Mouse (Mus musculus) yolk sac, embryonic 10.5 days (tissue): ENCODE data around the gene Hnrnpl.

Experiments used
- DNase-seq: peaks from one replicate; pipeline ENCODE4 v3.0.0-alpha.2; 2017; ENCODE audit warnings: low spot score

Gene Hnrnpl

DNA sequence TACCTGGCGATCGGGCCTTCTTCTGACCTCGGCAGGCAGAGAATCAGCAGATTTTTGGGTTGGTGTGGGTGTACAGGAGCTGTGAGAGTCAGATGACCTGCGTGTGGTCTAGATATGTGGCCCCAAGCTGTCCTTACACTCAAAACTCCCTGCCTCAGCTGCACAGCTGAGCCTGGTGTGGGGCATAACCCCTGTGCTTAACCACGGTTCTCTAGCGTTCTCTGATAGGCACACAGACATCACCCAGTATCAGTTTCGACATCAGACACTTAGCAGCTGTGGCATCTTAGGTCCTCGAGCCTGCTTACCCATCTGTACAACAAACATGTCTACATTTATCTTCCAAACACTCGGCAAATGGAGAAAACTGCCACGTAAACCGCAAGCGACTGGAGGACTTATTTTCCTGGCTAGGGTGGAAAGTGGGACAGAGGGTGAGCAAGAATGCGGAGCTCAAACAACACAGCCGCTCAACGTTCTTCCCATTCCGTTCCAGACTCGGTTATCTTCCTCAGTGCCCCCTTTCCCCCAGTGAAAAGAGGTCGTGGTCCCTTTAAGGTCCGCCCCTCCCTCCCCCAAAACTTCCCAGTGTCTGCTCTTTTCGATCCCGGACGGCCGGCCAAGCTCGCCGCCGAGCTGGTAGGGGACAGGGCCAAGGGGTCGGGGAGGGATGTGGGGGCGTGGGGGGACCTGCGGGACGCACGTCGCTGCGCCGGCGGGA is at the start of gene Hnrnpl:
Gene Hnrnpl, plus strand, starts transcription at position 321 of the 721 bp plus-strand sequence.
- no peak for DNase-seq

DNA sequence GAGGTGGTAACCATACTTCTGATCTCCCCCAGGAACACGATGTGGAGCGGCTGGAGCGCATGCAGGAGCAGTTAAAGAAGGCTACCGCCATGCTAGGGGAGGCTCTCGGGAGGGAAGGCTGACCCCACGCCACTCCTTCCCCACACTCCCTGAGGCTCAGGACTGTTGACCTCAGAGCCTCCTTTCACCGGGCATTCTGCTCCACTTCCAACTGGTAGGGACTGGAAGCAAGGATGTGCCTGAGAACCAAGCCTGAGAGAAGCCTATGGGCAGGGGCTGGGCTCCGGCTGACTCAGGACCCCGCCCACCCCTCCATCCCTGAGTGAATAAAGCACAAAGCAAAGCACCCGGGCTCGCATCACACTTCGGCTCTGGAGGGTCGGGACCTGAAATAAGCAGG is 49.7 kb upstream of the Hnrnpl start:
- DNase-seq, result no peak

DNA sequence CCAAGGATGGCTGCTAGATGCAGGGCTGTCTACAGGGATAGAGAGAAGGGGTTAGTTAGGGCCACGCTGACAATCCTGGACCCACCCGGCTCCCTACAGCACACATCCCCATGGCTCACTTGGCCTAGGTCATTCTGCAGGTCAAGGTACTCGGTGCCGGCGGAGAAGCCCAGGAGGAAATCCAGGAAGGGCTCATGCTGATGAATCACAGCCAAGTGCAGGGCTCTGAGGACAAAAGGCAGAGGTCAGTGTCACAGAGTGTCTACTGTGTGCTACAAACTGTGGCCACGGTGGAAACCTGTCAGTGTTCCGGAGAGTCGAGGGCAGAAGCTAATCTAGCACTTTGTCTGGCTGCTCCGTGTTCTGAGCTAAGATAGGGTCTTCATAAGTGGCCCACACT is 46.4 kb upstream of the Hnrnpl start:
- no peak for DNase-seq

DNA sequence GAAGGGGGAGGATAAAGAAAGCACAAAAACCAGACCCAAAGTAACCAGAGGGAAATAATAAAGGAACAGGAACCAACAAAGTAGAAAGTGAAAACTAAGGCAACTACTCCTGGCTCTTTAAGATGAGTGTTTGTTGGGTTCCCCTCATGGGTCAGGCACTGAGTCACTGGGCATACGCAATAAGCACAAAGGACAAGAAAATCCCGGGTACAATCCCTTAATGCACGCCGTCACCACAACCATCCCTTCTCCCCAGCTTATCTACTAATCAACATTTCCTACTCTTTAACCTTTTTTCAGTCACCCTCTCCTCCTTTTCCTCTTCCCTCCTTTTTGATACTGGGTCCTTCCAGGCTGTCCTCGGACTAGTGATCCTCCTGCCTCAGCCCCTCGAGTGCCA is 43.1 kb upstream of the Hnrnpl start:
- DNase-seq, result no peak

DNA sequence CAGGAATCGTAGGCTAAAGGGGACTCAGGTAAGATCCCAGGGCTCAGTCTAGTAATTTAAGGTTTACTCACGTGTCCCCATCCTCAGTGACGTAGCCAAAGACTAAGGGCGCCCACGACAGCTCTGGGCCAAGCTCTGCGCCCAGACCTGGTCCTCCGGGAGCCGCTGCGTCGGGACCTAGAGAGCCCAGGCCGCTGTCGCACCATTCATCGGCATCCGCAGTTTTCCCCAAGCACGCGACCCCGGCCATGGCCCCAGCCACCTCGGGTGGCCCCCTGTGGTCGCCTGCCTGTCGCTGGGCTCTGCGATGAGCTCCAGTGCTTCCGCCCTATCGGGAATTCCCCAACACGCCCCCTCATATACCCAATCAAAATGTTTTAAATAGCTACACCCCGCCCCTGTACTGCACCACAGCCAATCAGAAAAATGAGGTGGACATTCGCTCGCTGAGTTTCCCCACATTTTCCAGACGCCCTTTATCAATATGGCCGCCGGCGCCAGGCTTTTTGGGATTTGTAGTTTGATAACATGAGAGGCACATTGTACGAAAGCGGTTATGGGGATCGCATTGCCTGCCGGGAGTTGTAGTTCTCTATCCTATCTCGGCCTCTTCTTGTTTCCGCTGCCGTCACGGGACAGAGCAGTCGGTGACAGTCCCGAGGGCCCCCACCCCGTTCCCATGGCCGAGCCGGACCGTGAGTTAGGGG is 42.0 kb upstream of the Hnrnpl start, which contains the start of gene Sirt2:
Gene Sirt2, plus strand, starts transcription at position 563 of the 707 bp plus-strand sequence.
- DNase-seq, result peak; percentile 99

DNA sequence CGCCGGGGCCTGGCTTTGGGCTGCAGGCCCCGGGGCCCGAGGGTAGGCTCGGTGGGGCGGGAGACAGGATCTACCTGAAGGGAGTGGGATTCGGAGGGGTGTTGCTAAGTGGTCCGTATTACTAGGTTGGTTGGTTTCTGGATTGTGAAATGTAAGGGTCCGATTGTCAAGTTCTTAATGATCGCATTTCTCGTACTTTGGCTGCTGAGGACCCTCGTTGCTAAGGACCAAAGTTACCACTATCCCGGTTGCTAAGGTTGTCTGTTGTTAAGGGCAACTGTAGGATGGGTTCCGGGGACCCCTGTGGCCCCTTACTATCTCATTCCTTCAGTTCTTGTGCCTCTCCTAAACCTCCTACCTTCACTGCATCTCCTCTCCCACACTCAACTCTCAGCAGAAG is 41.4 kb upstream of the Hnrnpl start:
- no peak for DNase-seq

DNA sequence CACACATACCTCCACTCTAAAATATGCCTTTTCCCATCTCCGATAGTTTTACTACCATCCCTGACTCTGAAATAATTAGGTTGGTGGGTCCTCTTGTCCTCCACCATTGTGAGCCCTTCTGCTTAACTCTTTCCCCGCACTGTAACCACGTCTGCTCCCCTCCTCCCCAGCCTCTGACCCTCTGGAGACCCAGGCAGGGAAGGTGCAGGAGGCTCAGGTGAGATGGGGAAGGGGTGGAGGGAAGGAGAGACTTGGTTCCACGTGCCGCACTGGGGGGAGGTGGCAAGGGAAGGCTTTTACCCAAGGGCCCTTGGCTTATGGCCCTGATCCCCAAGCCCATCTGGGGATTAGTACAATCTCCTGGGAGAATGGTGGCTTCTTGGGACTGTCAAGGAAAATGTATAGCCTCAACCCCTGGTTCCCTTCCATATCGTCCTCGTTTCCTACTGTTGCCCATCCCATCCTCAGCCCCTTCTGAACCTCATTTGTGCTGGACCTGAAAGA is 40.8 kb upstream of the Hnrnpl start, which contains the start of gene Nfkbib:
Gene Nfkbib, minus strand, starts transcription at position 51 of the 504 bp plus-strand sequence.
- no peak for DNase-seq

DNA sequence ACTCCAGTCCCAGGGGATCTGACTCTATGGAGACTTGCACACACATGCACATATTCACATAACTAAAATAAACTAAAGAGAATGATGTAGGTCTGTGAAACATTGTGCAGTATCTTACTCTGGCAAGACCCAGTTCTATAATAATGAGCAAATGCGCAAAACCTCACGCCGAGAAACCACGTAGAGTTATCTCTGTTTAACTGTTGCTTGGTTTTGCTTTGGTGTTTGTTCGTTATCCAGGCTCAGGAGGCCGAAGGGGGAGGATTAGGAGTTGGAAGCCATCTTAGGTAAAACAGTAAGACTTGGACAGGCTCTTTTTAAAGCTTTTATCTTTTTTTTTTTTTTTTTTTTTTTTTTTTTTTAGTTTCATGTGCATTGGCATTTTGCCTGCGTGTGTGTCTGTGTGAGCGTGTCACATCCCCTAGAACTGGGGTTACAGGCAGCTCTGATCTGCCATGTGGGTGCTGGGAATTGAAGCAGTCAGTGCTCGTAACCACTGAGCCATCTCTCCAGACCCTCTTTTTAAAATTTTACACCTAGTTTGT is 38.9 kb upstream of the Hnrnpl start:
- DNase-seq, result no peak

DNA sequence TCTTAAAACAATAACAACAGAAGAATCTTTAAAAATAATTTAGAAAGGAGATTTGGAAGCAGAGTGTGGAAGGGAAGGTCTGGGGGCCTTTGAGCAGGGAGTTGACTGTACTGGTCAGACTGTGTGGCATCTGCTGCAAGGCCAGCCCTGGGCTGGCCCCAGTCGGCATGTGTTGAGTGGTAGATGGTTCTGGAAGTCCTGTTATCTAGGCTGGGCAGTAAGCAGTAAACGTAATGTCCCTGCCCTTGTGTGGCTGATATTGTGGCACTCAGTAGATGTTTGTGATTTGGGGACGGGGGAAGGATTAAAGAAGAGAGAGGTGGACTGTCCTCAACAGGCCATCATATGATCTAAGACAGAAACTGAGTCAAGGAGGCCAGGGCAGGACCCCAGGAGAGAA is 38.0 kb upstream of the Hnrnpl start:
- no peak for DNase-seq

DNA sequence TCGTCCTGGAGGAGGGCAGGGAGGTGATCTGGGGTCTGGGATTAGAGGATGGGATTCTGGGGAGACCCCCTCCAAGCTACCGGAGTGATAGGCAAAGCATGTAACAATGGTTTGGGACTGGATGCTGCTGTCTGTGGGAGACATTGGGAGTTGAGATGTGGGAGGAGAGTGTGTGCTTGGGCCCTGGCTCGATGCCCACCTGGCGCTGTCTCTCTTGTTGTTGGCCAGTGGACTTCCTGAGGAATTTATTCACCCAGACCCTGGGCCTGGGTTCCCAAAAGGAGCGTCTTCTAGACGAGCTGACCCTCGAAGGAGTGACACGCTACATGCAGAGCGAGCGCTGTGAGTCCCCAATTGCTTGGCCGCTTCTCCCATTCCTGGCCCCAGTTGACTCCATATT is 36.5 kb upstream of the Hnrnpl start:
- DNase-seq, result no peak

DNA sequence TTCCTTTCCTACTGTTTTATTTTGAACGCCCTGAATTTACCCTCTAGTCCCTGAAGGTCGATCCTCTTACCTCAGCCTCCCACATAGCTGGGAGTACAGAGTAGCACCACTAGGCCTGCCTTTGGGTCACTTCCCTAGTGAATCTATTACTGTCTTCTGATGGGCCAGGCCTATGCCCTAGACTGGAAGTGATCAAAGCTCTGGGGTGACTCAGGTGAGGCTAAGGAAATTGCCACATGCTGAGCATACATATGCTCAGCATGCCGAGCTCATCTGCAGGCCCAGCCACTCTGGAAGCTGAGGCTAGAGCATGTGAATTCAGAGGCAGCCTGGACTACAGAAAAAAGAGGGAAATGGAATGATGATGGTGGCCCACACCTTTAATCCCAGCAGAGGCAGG is 35.2 kb upstream of the Hnrnpl start:
- no peak for DNase-seq

DNA sequence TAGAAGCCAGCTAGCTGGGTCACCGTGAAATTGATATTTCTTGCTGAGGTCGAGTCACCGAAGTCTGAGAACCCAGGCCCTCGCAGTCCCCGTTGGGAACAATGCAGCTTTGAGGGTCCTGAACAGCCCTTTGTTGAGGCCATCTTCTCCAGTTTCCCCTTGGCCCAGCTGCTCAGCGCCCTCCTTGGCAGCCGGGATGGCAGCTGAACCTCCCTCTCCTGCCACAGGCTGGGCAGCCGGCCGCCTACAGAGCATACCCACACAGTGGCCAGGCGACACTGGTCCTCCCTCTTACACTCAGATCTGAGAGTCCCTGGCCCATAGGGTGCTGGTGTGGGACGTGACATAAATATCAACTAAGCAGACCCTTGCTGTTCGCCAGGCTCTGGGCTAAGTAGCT is 34.2 kb upstream of the Hnrnpl start:
- DNase-seq, result no peak

DNA sequence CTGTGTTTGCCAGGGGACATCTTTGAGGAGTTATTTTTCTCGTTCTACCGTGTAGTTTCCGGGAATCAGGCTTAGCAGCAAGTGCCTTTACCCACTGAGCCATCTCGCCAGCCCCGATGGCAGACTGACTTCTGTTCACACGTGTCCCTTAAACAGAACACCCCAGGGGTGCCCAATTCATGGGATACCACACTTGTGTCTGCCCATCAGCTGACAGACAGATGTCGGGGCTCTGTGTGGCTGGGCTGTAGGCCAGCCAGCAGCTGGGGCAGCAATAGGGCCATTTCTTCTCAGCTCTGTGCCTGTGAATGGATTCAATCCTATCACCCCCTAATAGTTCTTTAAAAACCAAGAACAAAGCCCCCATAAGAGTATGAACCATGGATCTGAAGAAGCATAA is 33.2 kb upstream of the Hnrnpl start:
- DNase-seq, result no peak

DNA sequence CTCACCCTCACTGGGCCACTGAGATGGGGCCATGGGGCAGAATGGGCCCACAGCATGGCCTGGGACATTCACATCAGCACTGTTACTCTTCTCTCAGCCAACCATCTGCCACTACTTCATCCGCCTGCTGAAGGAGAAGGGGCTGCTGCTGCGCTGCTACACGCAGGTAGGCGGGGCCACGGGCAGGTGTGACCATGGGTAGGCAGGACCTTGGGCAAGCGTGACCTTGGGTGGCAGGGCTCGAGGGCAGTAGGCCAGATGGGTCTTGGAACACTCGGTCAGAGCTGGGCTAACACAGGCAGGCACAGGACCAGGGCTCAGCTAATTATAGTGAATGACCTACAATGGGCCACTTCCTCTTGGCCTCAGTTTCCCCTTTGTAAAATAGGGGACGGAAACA is 29.5 kb upstream of the Hnrnpl start:
- no peak for DNase-seq

DNA sequence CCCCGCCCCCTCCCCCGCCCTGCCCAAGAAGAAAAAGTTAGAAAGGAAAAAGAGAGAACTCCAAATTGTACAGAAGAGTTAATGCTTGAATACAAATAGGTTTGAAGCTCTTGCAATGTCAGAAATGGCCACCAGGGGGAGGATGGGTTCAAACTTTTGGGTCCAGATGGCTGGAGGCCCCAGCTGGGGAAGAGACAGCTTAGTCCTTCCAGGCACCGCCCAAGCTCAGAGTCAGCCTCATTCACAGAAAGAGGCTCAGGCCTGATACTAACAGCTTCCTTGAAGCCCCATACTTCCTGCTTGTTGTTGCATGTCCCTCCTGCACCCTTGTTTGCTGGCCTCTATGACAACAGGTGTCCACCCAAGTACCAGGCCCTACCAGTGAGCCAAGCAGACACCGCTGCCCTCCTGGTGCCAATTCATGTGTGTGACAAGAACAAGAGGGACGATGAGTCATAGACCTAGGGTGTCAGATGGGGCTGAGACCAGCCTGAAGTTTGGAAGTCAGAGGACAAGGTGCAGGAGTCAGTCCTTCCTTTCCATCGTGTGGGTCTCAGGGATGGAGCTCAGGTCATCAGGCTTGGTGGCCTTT is 28.2 kb upstream of the Hnrnpl start:
- DNase-seq, result peak; percentile 75

DNA sequence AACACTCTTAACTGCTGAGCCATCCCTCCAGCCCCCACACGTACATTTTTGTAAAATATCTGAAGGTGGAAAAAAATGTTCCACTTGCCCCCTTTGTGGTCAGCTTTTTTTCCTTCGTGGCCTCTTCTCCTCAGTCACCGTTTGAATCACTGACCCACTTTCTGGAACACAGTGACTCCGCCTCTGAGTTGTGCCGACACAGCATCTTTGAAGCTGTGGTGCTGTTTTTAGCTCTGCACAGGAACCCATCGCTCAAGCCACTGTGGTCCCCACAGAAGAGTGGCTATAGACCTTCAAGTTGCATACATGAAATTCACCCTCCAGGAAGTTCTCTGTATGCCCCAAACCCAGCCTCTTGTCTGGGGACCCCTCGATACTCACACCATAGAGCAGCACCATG is 27.5 kb upstream of the Hnrnpl start:
- no peak for DNase-seq

DNA sequence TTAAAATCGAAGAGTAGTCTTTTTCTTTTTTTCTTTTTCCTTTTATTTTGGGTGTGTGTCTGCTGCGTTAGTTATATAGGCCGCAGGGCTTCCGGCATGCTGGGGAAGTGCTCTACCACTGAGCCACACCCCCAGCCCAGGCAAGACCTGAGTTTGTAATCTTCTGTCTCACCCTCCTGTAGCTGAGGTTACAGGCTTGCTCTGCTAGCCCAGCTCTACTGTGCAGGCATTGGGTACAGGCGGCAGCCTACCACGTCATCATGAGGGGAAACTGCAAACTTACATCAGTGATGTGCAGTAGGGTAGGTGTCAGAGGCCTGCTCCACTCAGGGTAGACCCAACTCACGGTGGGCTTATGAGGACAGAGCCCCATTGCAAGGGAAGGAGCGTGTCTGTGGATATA is 27.1 kb upstream of the Hnrnpl start:
- DNase-seq, result no peak

DNA sequence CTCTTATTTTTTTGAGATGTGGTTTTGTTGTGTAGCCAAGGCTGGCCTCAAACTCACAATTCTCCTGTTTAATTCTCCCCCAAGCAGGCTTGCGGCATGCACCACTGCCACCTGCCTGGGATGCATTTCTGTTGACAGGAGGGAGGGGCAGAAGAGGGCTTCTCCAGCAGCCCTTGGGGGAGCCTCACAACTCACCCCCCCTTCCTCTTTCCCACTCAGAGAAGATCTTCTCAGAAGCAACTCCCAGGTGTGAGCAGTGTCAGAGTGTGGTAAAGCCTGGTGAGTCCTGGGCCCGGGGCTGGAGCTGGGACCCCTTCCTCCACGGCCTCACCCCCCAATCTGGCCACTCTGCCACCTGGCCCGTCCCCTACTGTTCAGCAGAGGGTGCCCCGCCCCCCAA is 23.2 kb upstream of the Hnrnpl start:
- no peak for DNase-seq

DNA sequence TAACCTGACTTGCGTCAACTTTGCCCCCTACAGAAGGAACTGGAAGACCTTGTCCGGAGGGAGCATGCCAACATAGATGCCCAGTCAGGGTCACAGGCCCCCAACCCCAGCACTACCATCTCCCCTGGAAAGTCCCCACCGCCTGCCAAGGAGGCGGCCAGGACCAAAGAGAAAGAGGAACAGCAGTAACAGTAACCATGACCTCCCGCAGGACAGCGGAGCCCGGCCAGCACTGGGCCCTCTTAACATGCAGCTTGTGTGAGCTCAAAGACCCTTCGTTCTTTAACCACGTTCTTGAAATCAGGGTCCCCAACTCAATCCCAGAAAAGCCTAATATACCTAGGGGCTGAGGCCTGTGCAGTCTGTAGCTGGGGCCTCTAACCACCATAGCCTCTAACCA is 20.5 kb upstream of the Hnrnpl start:
- no peak for DNase-seq

DNA sequence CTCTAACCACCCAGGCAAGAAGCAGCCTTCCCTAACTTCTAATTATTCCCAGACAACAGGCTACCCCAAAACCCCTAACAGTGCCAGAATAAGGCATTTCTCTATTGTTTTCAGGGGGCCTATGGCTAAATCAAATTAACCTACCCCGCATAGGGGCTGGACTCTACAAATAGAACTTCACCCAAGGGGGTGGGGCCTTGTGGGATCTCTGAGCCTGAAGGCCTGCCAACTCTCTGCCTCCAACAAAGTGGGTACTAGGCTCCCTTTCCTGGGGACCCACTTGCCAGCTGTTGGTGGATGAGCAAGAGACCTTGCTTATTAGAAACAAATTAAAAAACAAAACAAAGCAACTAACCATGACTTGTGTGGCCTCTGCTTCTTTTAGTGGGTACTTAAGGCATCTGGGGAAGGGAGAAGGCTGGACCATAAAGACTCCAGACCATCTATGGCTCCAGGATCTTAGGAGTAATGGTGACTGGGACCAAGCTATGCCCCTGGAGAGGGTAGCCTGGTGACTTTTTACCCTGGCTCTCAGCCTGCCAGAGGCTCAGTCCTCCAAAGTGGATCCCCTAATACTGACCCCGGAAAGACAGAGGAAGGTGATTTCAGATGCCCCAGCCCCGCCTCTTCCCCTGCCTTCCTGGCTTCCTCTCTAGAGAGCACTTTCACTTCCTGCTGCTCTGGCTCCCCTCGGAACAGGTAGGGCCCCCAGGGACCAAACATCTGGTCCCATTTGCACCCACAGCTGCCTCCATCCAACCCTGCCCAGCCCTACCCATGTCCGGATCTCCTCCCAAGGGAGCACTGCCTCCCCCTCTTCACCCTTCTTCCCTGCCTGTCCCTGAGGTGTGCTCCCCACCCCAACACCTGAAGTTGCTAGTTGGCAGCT is 19.8 kb upstream of the Hnrnpl start, which contains the start of gene Rinl:
Gene Rinl, plus strand, starts transcription at position 663 of the 889 bp plus-strand sequence.
- no peak for DNase-seq

DNA sequence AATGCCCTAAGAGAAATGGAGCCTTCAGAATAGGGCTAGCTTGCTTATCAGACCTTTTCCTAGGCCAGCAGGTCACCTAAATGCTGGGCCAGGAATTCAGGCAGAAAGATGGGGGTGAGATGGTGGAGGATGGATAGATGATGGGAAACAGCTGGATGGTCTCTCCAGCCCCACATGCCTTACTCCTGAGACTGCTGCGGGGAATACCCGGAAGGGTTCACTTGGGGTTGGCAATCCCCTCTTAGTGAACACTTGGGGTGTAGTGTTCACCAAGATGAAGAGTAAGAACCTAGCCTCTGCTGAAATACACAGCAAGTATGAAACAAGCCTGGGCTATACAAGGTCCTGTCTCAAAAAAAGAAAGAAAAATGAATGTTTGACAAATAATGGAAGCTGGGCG is 19.1 kb upstream of the Hnrnpl start:
- DNase-seq, result no peak
